Comparison of ENCODE assay signal across 8 mouse cellular contexts in the genomic region with DNA sequence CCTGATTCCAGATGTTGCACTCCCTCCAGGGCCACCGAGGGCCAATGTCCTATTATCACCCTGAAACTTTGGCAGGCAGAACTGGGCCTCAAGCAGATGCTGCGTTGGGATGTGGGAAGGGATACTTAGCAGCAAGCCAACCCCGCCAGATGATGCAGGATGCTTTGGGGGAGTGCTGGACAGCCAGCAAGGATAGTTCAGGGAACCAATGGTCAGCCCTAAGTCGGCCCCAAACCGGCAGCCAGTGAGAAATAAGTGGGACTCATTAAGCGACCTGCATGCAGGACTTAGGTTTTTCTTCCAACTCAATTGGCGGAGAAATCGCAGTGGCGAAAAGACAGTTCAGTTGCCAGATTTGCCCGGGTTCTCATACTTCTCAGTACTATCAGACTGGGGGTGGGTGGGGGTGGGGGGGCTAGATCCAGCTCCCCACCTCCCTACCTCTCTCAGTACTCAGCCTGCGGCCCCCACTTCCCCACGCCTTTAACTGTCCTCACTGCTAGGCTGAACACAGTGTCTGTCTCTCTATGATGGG. TPM values are rescaled to one million over a fixed set of nuclear protein-coding genes. Genes with fewer than 3 reads are reported as not detected.
DNase-seq lines count a peak whose midpoint lies in the region; ATAC-seq lines count a peak whose summit lies in the region.

No protein-coding gene starts in this region.

- peak overlapping the region; percentile 96; the same call in 1 of the 2 replicates for H3K27ac ChIP-seq in kidney, embryonic 14.5 days (ENCODE audit: low read depth, low read length)
- H3K27ac ChIP-seq in heart, embryonic 12.5 days (ENCODE audit: poor library complexity, severe bottlenecking) = peak overlapping the region; percentile 97
- H3K27ac ChIP-seq in liver, embryonic 12.5 days = peak overlapping the region; percentile 80
- H3K27ac ChIP-seq in stomach, embryonic 14.5 days (ENCODE audit: low read length) = peak overlapping the region; percentile 97; the same call in 1 of the 2 replicates

- ATAC-seq in kidney, embryonic 14.5 days (ENCODE audit: low FRiP score, low TSS enrichment) = no peak
- peak; percentile 36 for ATAC-seq in activated CD4-positive, CD25-positive, alpha-beta regulatory T cell, adult 4 months
- ATAC-seq in heart, embryonic 12.5 days (ENCODE audit: insufficient number of reproducible peaks, low FRiP score) = no peak
- ATAC-seq in liver, embryonic 12.5 days = no peak; the same call in 1 of the 2 replicates
- ATAC-seq in stomach, embryonic 14.5 days (ENCODE audit: insufficient number of reproducible peaks, insufficient read depth, low FRiP score, low read depth) = no peak

- 0 out of 2 replicates have a peak, but pooled peaks cover 3% of the 10 kb centered on the region for H3K36me3 ChIP-seq in kidney, embryonic 14.5 days (ENCODE audit: control insufficient read depth, insufficient read depth, low read length)
- H3K36me3 ChIP-seq in heart, embryonic 12.5 days = no peaks in the 10 kb centered on the region
- H3K36me3 ChIP-seq in liver, embryonic 12.5 days = no peaks in the 10 kb centered on the region
- no peaks in the 10 kb centered on the region for H3K36me3 ChIP-seq in stomach, embryonic 14.5 days (ENCODE audit: control insufficient read depth, insufficient read depth, low read length)

- H3K4me2 ChIP-seq in kidney, embryonic 14.5 days (replicated peaks; ENCODE audit: low read depth, low read length) = peak overlapping the region; percentile 84
- peak overlapping the region; percentile 90 for H3K4me2 ChIP-seq in heart, embryonic 12.5 days
- H3K4me2 ChIP-seq in liver, embryonic 12.5 days = peak overlapping the region; percentile 97
- peak overlapping the region; percentile 64 for H3K4me2 ChIP-seq in stomach, embryonic 14.5 days (replicated peaks; ENCODE audit: low read depth, low read length)

- no peak for DNase-seq in kidney, postnatal 25 days
- no peak for DNase-seq in layer of hippocampus, adult 9-10 months (ENCODE audit: low spot score)
- no peak for DNase-seq in right cerebral cortex, postnatal 25 days

- WGBS in kidney, embryonic 14.5 days = 12% methylated on average over 12 of the region's 12 CpGs
- WGBS in heart, embryonic 12.5 days = 18% methylated on average over 12 of the region's 12 CpGs
- WGBS in liver, embryonic 12.5 days (ENCODE audit: insufficient replicate concordance) = 16% methylated on average over 12 of the region's 12 CpGs
- 14% methylated on average over 12 of the region's 12 CpGs for WGBS in stomach, embryonic 14.5 days

- H3K9me3 ChIP-seq in kidney, embryonic 14.5 days (ENCODE audit: control insufficient read depth, low read length) = no peaks in the 10 kb centered on the region
- no peaks in the 10 kb centered on the region for H3K9me3 ChIP-seq in heart, embryonic 12.5 days (replicated peaks)
- no peaks in the 10 kb centered on the region for H3K9me3 ChIP-seq in liver, embryonic 12.5 days (replicated peaks)
- no peaks in the 10 kb centered on the region for H3K9me3 ChIP-seq in stomach, embryonic 14.5 days (ENCODE audit: control insufficient read depth, low read depth, low read length)

- H3K27me3 ChIP-seq in kidney, embryonic 14.5 days (ENCODE audit: control insufficient read depth, insufficient read depth, low read length) = no peaks in the 10 kb centered on the region; the same call in 1 of the 2 replicates
- no peaks in the 10 kb centered on the region for H3K27me3 ChIP-seq in heart, embryonic 12.5 days (replicated peaks)
- peaks cover 44% of the 10 kb centered on the region for H3K27me3 ChIP-seq in liver, embryonic 12.5 days (replicated peaks)
- H3K27me3 ChIP-seq in stomach, embryonic 14.5 days (ENCODE audit: control insufficient read depth, insufficient read depth, low read length) = no peaks in the 10 kb centered on the region

- peak overlapping the region; percentile 89 for H3K4me3 ChIP-seq in kidney, embryonic 14.5 days (ENCODE audit: low read length)
- H3K4me3 ChIP-seq in heart, embryonic 12.5 days = peak overlapping the region; percentile 88
- peak overlapping the region; percentile 76 for H3K4me3 ChIP-seq in liver, embryonic 12.5 days
- H3K4me3 ChIP-seq in stomach, embryonic 14.5 days (ENCODE audit: low read depth, low read length) = peak overlapping the region; percentile 78

- H3K9ac ChIP-seq in kidney, embryonic 14.5 days (ENCODE audit: low read depth, low read length) = peak overlapping the region; percentile 98
- peak overlapping the region; percentile 100 for H3K9ac ChIP-seq in heart, embryonic 12.5 days
- H3K9ac ChIP-seq in liver, embryonic 12.5 days = peak overlapping the region; percentile 80; the same call in 1 of the 2 replicates
- peak overlapping the region; percentile 97 for H3K9ac ChIP-seq in stomach, embryonic 14.5 days (replicated peaks; ENCODE audit: low read depth, low read length)

- H3K4me1 ChIP-seq in kidney, embryonic 14.5 days (ENCODE audit: control insufficient read depth, insufficient read depth, low read length) = peaks cover 56% of the 10 kb centered on the region
- peaks cover 66% of the 10 kb centered on the region for H3K4me1 ChIP-seq in heart, embryonic 12.5 days (replicated peaks)
- peaks cover 81% of the 10 kb centered on the region for H3K4me1 ChIP-seq in liver, embryonic 12.5 days
- H3K4me1 ChIP-seq in stomach, embryonic 14.5 days (ENCODE audit: control insufficient read depth, insufficient read depth, low read length) = peaks cover 52% of the 10 kb centered on the region

RNA-seq across cellular contexts. Expression of a gene that starts 14.0 kb away (rescaled TPM):
- 32.2 and 34.1 TPM in 2 replicates for polyA plus RNA-seq in kidney, embryonic 14.5 days (2014; fragmentation: Nextera tagmentation; extraction: Ambion mirVana)
- polyA plus RNA-seq in activated CD4-positive, CD25-positive, alpha-beta regulatory T cell, adult 4 months (2017; shearing (Covaris generic)) = 10 to 100 TPM; 58.8 to 69.5 TPM
- 27.4 and 27.8 TPM in 2 replicates for polyA plus RNA-seq in heart, embryonic 12.5 days (2016; fragmentation: Nextera tagmentation; extraction: Ambion mirVana)
- polyA plus RNA-seq in liver, embryonic 12.5 days (2016; fragmentation: Nextera tagmentation; extraction: Ambion mirVana) = 14.0 and 14.3 TPM in 2 replicates
- polyA plus RNA-seq in stomach, embryonic 14.5 days (2014; fragmentation: Nextera tagmentation; extraction: Ambion mirVana) = 32.4 and 33.0 TPM in 2 replicates

RNA-seq across cellular contexts. Expression of a gene that starts 52.0 kb away (rescaled TPM):
- polyA plus RNA-seq in kidney, embryonic 14.5 days (2014; fragmentation: Nextera tagmentation; extraction: Ambion mirVana) = 34.4 and 36.1 TPM in 2 replicates
- polyA plus RNA-seq in activated CD4-positive, CD25-positive, alpha-beta regulatory T cell, adult 4 months (2017; shearing (Covaris generic)) = 10 to 100 TPM; 23.6 to 29.0 TPM
- polyA plus RNA-seq in heart, embryonic 12.5 days (2016; fragmentation: Nextera tagmentation; extraction: Ambion mirVana) = 52.9 and 55.0 TPM in 2 replicates
- polyA plus RNA-seq in liver, embryonic 12.5 days (2016; fragmentation: Nextera tagmentation; extraction: Ambion mirVana) = 83.8 and 88.7 TPM in 2 replicates
- polyA plus RNA-seq in stomach, embryonic 14.5 days (2014; fragmentation: Nextera tagmentation; extraction: Ambion mirVana) = 23.5 and 24.0 TPM in 2 replicates
